Mouse (Mus musculus): ENCODE data around the gene Vav3.

- TF ChIP-seq CTCF (IDR thresholded peaks at IDR 0.05; ENCODE audit: borderline replicate concordance, insufficient read depth, low read depth, low read length), result no peak
- no peak for TF ChIP-seq POLR2A (IDR thresholded peaks at IDR 0.05; ENCODE audit: borderline replicate concordance, insufficient read depth, low read length)
Observed at GRCm38 (mm10) chr3:109726776-109727175, 386.3 kb downstream of the Vav3 start.
